Mouse (Mus musculus) C2C12 (cell line): ENCODE results near the gene Nod1.

Source experiments
- CEBPB ChIP-seq: IDR thresholded peaks from one replicate; pipeline ENCODE4 v1.6.1; 2011; ENCODE audit warnings: low read depth, mild to moderate bottlenecking, control low read depth, moderate library complexity
- CTCF ChIP-seq: IDR thresholded peaks from one replicate; pipeline ENCODE4 v1.5.1; 2011; ENCODE audit not compliant: control insufficient read depth, insufficient read depth, insufficient read length
- MAX ChIP-seq: IDR thresholded peaks from one replicate; pipeline ENCODE4 v1.6.1; 2011; ENCODE audit warnings: mild to moderate bottlenecking, control low read depth
- USF1 ChIP-seq: IDR thresholded peaks from one replicate; pipeline ENCODE4 v1.6.1; 2011; ENCODE audit warnings: low read depth, mild to moderate bottlenecking, control low read depth, moderate library complexity

DNA sequence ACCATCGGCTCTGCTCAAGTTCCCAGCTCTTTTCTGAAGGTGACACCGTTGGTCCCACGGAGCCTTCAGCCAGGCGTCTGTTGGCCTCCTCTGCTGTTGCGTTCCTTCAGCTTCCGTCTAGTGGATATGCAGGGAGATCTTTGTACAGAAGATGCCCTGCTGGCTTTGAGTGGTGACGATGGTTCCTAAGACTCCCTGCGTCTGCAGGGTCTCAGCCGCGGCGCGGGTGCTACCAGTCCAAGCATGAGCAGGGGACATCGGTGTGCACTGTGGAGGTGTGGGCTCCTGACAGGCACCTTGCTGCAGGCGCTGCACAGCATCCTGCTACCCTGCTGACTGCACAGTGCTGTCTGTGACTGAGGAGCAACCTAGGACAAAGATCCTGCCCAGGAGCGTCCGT, 47.9 kb downstream of the Nod1 start:
- TF ChIP-seq MAX (no peak), CTCF (no peak), CEBPB (no peak), USF1 (no peak)
